Mouse (Mus musculus) MEL (cell line): ENCODE measurements around the gene Adamtsl5.

Experiments used
- BHLHE40 ChIP-seq: IDR thresholded peaks from 2 replicates; pipeline ENCODE4 v1.6.1; 2012; ENCODE audit warnings: low read depth, mild to moderate bottlenecking, inconsistent platforms, low read length, improper control_type of control experiment, borderline replicate concordance
- CTCF ChIP-seq, 3 experiments: IDR thresholded peaks in 2 of 3; conservative IDR thresholded peaks in 1 of 3; 2 replicates each; pipeline ENCODE4 v1.5.1; 2011 to 2012; ENCODE audit warnings: low read length in 3 of 3, low read depth in 2 of 3, mild to moderate bottlenecking in 2 of 3, improper control_type of control experiment in 1 of 3, inconsistent platforms in 1 of 3, mixed read lengths in 1 of 3, moderate library complexity in 1 of 3; ENCODE audit not compliant: control insufficient read depth in 1 of 3, insufficient read depth in 1 of 3, poor library complexity in 1 of 3, severe bottlenecking in 1 of 3
- E2F4 ChIP-seq: IDR thresholded peaks from 2 replicates; pipeline ENCODE4 v1.6.1; 2011; ENCODE audit warnings: low read depth, low read length, improper control_type of control experiment, borderline replicate concordance
- GABPA ChIP-seq: IDR thresholded peaks from 2 replicates; pipeline ENCODE4 v1.6.1; 2012; ENCODE audit warnings: low read depth, mild to moderate bottlenecking, inconsistent platforms, low read length, improper control_type of control experiment, moderate library complexity
- GATA1 ChIP-seq: IDR thresholded peaks from 2 replicates; pipeline ENCODE4 v1.6.1; 2011; ENCODE audit warnings: low read depth, low read length, improper control_type of control experiment
- MAFK ChIP-seq: IDR thresholded peaks from 2 replicates; pipeline ENCODE4 v1.6.1; 2011; ENCODE audit warnings: low read depth, mild to moderate bottlenecking, low read length, improper control_type of control experiment, borderline replicate concordance
- SMC3 ChIP-seq: IDR thresholded peaks from 2 replicates; pipeline ENCODE4 v1.6.1; 2011; ENCODE audit warnings: low read depth, low read length, improper control_type of control experiment
- TAL1 ChIP-seq: IDR thresholded peaks from 2 replicates; pipeline ENCODE4 v1.6.1; 2012; ENCODE audit warnings: mild to moderate bottlenecking, inconsistent platforms, low read length, moderate library complexity, mixed read lengths

DNA sequence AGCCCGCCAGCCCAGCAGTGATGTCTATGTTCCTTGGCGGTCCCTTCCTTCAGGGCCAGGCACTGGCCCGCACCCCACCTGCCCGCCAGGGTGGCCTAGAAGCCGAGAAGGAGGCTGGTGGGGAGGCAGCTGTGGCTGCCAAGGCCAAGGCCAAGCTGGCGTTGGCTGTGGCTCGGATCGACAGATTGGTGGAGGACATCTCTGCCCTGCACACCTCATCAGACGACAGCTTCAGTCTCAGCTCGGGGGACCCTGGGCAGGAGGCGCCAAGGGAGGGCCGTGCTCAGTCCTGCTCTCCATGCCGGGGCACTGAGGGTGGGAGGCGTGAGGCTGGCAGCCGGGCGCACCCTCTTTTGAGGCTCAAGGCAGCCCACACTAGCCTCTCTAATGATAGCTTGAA is 36.7 kb downstream of the Adamtsl5 start:
- TF ChIP-seq MAFK = no peak
- no peak for TF ChIP-seq CTCF (IDR thresholded peaks at IDR 0.05 in 2 of 3, conservative IDR thresholded peaks at IDR 0.05 in 1 of 3; ENCODE audit: control insufficient read depth in 1 of 3, insufficient read depth in 1 of 3, low read depth in 2 of 3, low read length in 3 of 3, poor library complexity in 1 of 3, severe bottlenecking in 1 of 3)
- TF ChIP-seq E2F4 = no peak
- TF ChIP-seq GABPA = no peak
- no peak for TF ChIP-seq GATA1
- no peak for TF ChIP-seq BHLHE40
- TF ChIP-seq TAL1 = no peak
- no peak for TF ChIP-seq SMC3
